Mouse (Mus musculus) embryonic facial prominence, embryonic 13.5 days (tissue): ENCODE data around the gene Actl6a. TPM values are rescaled to one million over a fixed set of nuclear protein-coding genes. Genes with fewer than 3 reads are reported as not detected.

Experiments
- ATAC-seq: fragments of 200-750 bp; cut with Nextera tagmentation; 2 replicates; pipeline ENCODE4 v1.8.0; 2017; ENCODE audit warnings: low read depth; ENCODE audit not compliant: insufficient number of reproducible peaks, insufficient read depth, low FRiP score, low TSS enrichment
- H3K27ac ChIP-seq: fragments of 300-500 bp; sonication (generic); 2 replicates; pipeline ENCODE4 v1.5.1; 2015; ENCODE audit warnings: moderate library complexity, mild to moderate bottlenecking, inconsistent platforms
- H3K27me3 ChIP-seq: fragments of 300-500 bp; sonication (generic); 2 replicates; pipeline ENCODE4 v1.6.1; 2015; ENCODE audit warnings: mild to moderate bottlenecking, inconsistent platforms
- H3K36me3 ChIP-seq: fragments of 300-500 bp; sonication (generic); 2 replicates; pipeline ENCODE4 v1.6.1; 2015; ENCODE audit warnings: mild to moderate bottlenecking, inconsistent platforms
- H3K4me1 ChIP-seq: fragments of 300-500 bp; sonication (generic); 2 replicates; pipeline ENCODE4 v1.6.1; 2015; ENCODE audit warnings: inconsistent platforms
- H3K4me2 ChIP-seq: fragments of 300-500 bp; sonication (generic); 2 replicates; pipeline ENCODE4 v1.6.1; 2015; ENCODE audit warnings: moderate library complexity, mild to moderate bottlenecking, inconsistent platforms
- H3K4me3 ChIP-seq: fragments of 300-500 bp; sonication (generic); 2 replicates; pipeline ENCODE4 v1.5.1; 2015; ENCODE audit warnings: mild to moderate bottlenecking, inconsistent platforms
- H3K9ac ChIP-seq: fragments of 300-500 bp; sonication (generic); 2 replicates; pipeline ENCODE4 v1.6.1; 2015; ENCODE audit warnings: mild to moderate bottlenecking, inconsistent platforms
- H3K9me3 ChIP-seq: fragments of 300-500 bp; sonication (generic); 2 replicates; pipeline ENCODE4 v1.6.1; 2016; ENCODE audit warnings: inconsistent platforms
- WGBS: fragments of 180-500 bp; shearing (Covaris S2); methylation state at CpG from one replicate; pipeline ENCODE4 v1.1.7; 2015; ENCODE audit warnings: mixed read lengths; 5-methylcytosine and 5-hydroxymethylcytosine counted together
- polyA plus RNA-seq: library from polyadenylated mRNA; unstranded; fragments of >200 nt; fragmentation: Nextera tagmentation; extraction: Ambion mirVana; gene quantifications from 2 replicates; pipeline ENCODE4 v1.2.1, GENCODE M21; 2015

Gene Actl6a
- polyA plus RNA-seq, 1 experiment from 2014 or later: 186 TPM

DNA sequence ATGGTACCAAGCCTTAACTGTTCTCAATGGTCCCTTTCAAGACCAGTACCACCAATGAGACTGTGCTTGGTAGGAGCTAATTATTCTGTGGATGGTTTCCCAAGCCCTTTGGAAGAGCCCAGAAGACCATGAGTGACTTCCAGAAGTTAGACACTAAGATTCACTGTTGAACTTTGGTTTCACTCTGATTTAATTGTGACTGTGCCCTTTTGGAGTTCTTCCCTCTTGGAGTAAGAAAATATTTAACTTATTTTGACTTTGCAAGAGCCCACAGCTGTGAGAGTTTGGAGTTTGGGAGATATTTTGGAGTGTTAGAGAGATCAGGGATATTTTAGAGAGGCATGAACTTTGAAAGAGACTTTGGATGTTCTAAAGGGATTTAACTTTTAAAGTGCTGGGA is 32.9 kb upstream of the Actl6a start:
- Histone ChIP-seq H3K9me3 (no peaks in the 10 kb centered on the region), H3K27me3 (no peaks in the 10 kb centered on the region; the same call in 1 of the 2 replicates), H3K4me1 (no peaks in the 10 kb centered on the region), H3K36me3 (no peaks in the 10 kb centered on the region), H3K4me3 (no peak overlapping the region), H3K27ac (no peak overlapping the region), H3K9ac (no peak overlapping the region), H3K4me2 (no peak overlapping the region)
- no peak for ATAC-seq

DNA sequence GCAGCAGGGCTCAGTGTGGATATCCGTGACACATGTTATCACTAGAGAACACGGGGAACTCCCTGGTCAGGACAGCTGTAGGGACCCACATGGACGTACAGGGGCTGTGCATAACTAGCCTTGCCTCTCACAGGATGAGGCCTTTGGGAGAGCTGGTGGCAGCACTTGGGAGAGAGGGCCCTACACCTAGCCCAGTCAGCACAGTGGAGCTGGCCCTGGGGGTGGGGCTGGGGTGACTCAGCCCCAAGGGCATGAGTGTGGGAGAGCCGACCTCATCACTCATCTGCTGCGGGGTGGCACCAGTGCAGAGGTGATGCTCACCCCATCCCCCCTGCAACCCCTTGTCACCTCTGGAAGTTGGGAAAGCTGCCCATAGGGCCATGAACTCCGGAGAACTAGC is 29.7 kb upstream of the Actl6a start:
- ATAC-seq: no peak
- 85% methylated on average over 6 of the region's 6 CpGs for WGBS
- no peaks in the 10 kb centered on the region for H3K9me3 ChIP-seq
- no peaks in the 10 kb centered on the region for H3K4me1 ChIP-seq
- no peak overlapping the region for H3K4me2 ChIP-seq
- no peaks in the 10 kb centered on the region for H3K36me3 ChIP-seq
- no peak overlapping the region for H3K27ac ChIP-seq
- no peak overlapping the region for H3K9ac ChIP-seq
- H3K27me3 ChIP-seq: no peaks in the 10 kb centered on the region
- no peak overlapping the region for H3K4me3 ChIP-seq

DNA sequence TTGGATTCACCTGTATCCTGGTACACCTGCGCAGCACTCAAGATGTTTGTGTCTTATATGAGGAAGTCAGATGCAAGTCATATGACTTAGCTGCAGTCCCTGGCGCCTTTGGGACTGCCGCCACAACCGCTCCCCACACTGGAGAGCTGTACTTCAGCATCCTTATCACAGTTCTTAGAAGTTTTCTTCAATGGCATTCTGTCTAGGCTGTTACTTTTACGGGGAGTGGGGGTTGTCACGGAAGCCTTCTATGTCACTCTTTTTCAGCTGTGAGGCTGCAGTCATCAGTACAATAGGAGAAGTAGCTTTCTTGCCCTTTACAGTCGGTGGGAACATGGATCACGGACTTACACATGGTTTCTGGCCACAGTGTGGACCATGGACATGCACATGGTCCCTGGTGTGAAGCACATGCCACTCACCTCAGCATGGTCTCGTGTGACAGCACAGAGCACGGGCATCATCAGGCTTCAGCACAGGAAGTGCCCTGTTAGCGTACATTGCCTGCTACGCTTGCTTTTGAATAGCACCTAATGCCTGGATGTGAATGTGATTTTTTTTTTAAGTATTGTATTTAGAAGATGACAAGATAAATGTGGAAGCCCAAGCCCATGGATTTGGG is 23.1 kb upstream of the Actl6a start:
- no peak for ATAC-seq
- Histone ChIP-seq H3K4me1 (no peaks in the 10 kb centered on the region), H3K4me2 (no peak overlapping the region), H3K27ac (no peak overlapping the region), H3K9me3 (no peaks in the 10 kb centered on the region), H3K36me3 (no peaks in the 10 kb centered on the region), H3K27me3 (no peaks in the 10 kb centered on the region), H3K4me3 (no peak overlapping the region), H3K9ac (no peak overlapping the region)
- 75% methylated on average over 12 of the region's 12 CpGs for WGBS

DNA sequence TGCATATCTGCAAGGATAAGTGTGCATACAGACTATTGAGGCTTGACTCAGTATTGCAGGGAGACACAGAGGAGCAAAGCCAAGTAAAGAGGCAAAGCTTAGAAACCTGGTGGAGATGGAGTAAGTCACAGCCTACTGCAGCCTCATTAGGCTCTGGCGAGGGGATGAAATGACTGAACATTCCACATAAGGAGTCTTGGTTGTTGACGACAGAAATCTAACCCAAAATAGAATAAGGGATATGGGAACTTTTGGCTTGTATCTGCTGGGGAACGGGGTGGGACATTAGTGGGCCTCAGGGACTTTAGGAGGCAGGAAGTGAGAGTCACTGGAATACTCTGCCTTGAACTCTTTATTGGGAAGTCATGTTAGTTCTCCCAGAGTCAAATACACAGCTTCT is 21.5 kb upstream of the Actl6a start:
- WGBS: 77% methylated on average over 3 of the region's 3 CpGs
- no peaks in the 10 kb centered on the region for H3K9me3 ChIP-seq
- H3K27ac ChIP-seq: no peak overlapping the region
- H3K4me3 ChIP-seq: no peak overlapping the region
- H3K9ac ChIP-seq: no peak overlapping the region
- no peaks in the 10 kb centered on the region for H3K36me3 ChIP-seq
- H3K4me2 ChIP-seq: no peak overlapping the region
- H3K27me3 ChIP-seq: no peaks in the 10 kb centered on the region
- no peak for ATAC-seq
- no peaks in the 10 kb centered on the region for H3K4me1 ChIP-seq

DNA sequence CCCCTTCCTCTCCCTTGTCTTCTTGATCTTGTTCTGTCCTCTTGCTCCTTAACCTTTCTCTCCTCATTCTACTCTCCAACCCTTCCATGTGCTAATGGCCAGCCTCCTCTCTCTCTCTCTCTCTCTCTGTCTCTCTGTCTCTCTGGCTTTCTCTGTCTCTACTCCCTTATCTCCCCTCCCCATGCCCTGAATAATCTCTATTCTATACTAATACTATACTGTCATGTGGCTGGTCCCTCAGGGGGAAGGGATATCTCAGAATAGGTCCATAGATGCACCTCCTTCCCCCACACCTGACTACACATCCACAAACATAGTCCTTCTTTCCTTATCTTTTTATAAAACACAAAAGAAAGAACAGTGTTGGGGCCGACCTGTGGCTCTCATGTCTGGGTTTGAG is 19.6 kb upstream of the Actl6a start:
- Histone ChIP-seq H3K4me2 (no peak overlapping the region), H3K9me3 (no peaks in the 10 kb centered on the region), H3K27me3 (no peaks in the 10 kb centered on the region), H3K4me1 (no peaks in the 10 kb centered on the region), H3K4me3 (no peak overlapping the region), H3K9ac (no peak overlapping the region), H3K36me3 (no peaks in the 10 kb centered on the region), H3K27ac (no peak overlapping the region)
- 86% methylated on average over 1 of the region's 1 CpGs for WGBS
- no peak for ATAC-seq

DNA sequence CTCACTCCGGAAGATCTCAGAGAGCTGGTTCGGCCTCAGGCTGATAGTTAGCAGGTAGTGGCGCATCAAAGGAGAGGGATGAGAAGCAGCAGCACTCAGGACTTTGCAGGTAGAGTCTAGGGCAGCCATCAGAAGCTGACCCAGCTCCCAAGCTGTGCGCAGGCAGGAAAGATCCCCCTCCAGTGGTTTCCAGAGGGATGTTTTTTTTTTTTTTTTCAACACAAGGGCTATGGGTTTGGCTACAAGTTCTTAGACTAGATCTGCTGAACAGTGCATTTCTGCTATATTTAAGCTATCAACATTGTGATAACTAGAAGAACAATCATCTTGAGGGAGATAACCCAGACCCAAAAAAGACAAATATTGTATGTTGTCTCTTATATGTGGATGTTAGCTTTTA is 18.9 kb upstream of the Actl6a start:
- Histone ChIP-seq H3K9me3 (no peaks in the 10 kb centered on the region), H3K9ac (no peak overlapping the region), H3K27me3 (no peaks in the 10 kb centered on the region), H3K4me1 (no peaks in the 10 kb centered on the region), H3K4me3 (no peak overlapping the region), H3K36me3 (no peaks in the 10 kb centered on the region), H3K27ac (no peak overlapping the region), H3K4me2 (no peak overlapping the region)
- 67% methylated on average over 4 of the region's 4 CpGs for WGBS
- no peak for ATAC-seq

- no peaks in the 10 kb centered on the region for H3K4me1 ChIP-seq
- H3K27ac ChIP-seq: no peak overlapping the region
- ATAC-seq: no peak
- H3K9ac ChIP-seq: no peak overlapping the region
- H3K4me2 ChIP-seq: no peak overlapping the region
- 84% methylated on average over 9 of the region's 9 CpGs for WGBS
- H3K4me3 ChIP-seq: no peak overlapping the region
- H3K27me3 ChIP-seq: no peaks in the 10 kb centered on the region
- H3K36me3 ChIP-seq: no peaks in the 10 kb centered on the region
- no peaks in the 10 kb centered on the region for H3K9me3 ChIP-seq
Measured at GRCm38 (mm10) chr3:32689567-32689999, 16.5 kb upstream of the Actl6a start.

DNA sequence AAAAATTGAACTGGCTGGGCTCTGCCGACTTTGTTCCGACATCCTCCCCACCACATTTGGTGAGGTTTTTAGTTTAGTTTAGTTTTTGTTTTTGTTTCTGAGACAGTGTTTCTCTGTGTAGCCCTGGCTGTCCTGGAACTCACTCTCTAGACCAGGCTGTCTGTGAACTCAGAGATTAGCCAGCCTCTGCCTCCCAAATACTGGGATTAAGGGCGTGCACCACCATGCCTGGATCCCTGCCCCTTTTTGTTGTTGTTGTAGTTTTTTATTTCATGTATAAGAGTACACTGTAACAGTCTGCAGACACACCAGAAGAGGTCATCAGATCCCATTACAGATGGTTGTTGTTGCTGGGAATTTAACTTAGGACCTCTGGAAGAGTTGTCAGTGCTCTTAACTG is 16.1 kb upstream of the Actl6a start:
- Histone ChIP-seq H3K27ac (no peak overlapping the region), H3K4me2 (no peak overlapping the region), H3K4me1 (no peaks in the 10 kb centered on the region), H3K36me3 (no peaks in the 10 kb centered on the region), H3K9me3 (no peaks in the 10 kb centered on the region), H3K27me3 (no peaks in the 10 kb centered on the region), H3K9ac (no peak overlapping the region), H3K4me3 (no peak overlapping the region)
- no peak for ATAC-seq
- WGBS: 83% methylated on average over 3 of the region's 3 CpGs

DNA sequence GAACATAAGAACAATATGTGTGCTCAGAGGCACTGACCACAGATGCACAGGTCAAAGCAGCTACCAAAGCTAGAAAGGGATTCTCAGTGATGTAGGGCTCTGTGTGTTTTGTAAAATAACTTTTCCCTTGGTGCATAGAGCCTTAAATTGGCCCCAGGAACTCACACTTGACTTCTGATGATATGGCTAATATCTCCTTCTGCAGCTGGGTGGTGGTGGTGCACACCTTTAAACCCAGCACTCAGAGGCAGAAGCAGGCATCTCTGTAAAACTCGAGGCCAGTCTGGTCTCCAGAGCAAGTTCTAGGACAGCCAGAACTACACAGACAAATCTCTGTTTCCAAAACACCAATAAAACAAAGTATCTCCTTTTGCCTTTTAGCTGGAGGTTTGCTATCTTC is 15.2 kb upstream of the Actl6a start:
- Histone ChIP-seq H3K27ac (no peak overlapping the region), H3K27me3 (no peaks in the 10 kb centered on the region), H3K4me1 (no peaks in the 10 kb centered on the region), H3K4me3 (no peak overlapping the region), H3K4me2 (no peak overlapping the region), H3K9ac (no peak overlapping the region), H3K36me3 (no peaks in the 10 kb centered on the region), H3K9me3 (no peaks in the 10 kb centered on the region)
- WGBS: 50% methylated on average over 1 of the region's 1 CpGs
- ATAC-seq: no peak

GRCm38 (mm10) chr3:32691841-32692240 is 14.3 kb upstream of the Actl6a start:
- H3K9ac ChIP-seq: no peak overlapping the region
- WGBS: 60% methylated on average over 5 of the region's 5 CpGs
- no peaks in the 10 kb centered on the region for H3K36me3 ChIP-seq
- H3K4me3 ChIP-seq: no peak overlapping the region
- no peak for ATAC-seq
- no peak overlapping the region for H3K4me2 ChIP-seq
- H3K27me3 ChIP-seq: no peaks in the 10 kb centered on the region
- no peak overlapping the region for H3K27ac ChIP-seq
- no peaks in the 10 kb centered on the region for H3K9me3 ChIP-seq
- H3K4me1 ChIP-seq: no peaks in the 10 kb centered on the region

GRCm38 (mm10) chr3:32694211-32694610 is 11.9 kb upstream of the Actl6a start:
- Histone ChIP-seq H3K27me3 (no peaks in the 10 kb centered on the region), H3K4me2 (no peak overlapping the region), H3K9ac (no peak overlapping the region), H3K27ac (no peak overlapping the region), H3K36me3 (no peaks in the 10 kb centered on the region), H3K4me1 (no peaks in the 10 kb centered on the region), H3K9me3 (no peaks in the 10 kb centered on the region), H3K4me3 (no peak overlapping the region)
- WGBS: 45% methylated on average over 5 of the region's 5 CpGs
- ATAC-seq: no peak

DNA sequence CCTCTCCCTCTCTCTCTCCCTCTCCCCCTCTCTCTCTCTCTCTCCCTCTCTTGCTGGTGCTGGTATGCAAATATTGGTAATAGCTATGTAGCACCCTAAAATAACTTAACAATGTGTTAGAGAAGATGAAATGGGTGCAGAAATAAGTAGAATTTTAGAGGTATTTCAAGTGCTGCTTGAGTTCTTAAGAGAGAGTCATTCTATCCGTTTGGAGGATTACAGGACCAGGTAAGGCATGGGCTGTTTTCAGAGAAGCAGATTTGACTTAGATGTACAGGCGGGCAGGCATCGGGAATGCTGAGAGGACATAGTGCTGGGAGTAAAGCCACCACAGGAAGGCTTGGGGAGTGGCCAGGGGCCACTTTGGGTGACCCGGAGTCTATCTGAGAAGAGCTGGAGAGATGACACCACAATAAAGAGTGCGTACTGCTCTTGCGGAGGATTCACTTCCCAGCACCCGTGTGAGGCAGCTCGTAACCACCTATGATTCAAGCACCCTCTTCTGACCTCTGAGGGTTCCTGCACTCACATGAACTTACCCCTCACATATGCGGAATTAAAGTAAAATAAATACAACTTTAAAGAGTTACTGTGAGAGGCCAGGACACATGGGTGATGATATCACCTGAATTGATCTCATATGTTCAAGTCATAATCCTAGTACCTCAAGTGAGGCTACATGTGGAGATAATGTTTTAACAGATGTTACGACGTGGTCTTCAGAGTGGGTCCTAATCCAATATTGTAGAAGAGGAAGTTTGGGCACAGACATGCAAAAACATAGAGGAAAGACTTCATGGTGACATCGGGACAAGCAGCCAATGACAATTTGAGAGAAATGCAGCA is 11.1 kb upstream of the Actl6a start:
- 71% methylated on average over 12 of the region's 12 CpGs for WGBS
- no peak for ATAC-seq

More for the DNA sequence above, 11.1 kb upstream of the Actl6a start:
- Histone ChIP-seq H3K27me3 (no peaks in the 10 kb centered on the region), H3K36me3 (no peaks in the 10 kb centered on the region), H3K4me3 (no peak overlapping the region), H3K9me3 (no peaks in the 10 kb centered on the region), H3K27ac (no peak overlapping the region), H3K9ac (no peak overlapping the region), H3K4me1 (no peaks in the 10 kb centered on the region), H3K4me2 (no peak overlapping the region)
